Mouse (Mus musculus): Measurements from ENCODE around the gene Dnmt1. TPM values are rescaled to one million over a fixed set of nuclear protein-coding genes. Genes with fewer than 3 reads are reported as not detected.
A peak's percentile ranks its signal among the peaks of the same experiment; 100 is the strongest.

Dnmt1 gene
- polyA plus RNA-seq, 1 experiment from 2014 or later = 54.5 TPM

GRCm38 (mm10) chr9:20976961-20977689, 17.4 kb upstream of the Dnmt1 start:
- Histone ChIP-seq H3K27me3 (peaks cover 18% of the 10 kb centered on the region), H3K4me2 (peak overlapping the region; percentile 98), H3K27ac (replicated peaks) (peak overlapping the region; percentile 71), H3K4me3 (replicated peaks) (peak overlapping the region; percentile 75), H3K9me3 (replicated peaks) (no peaks in the 10 kb centered on the region), H3K4me1 (replicated peaks) (peaks cover 64% of the 10 kb centered on the region), H3K9ac (peak overlapping the region; percentile 71; the same call in 1 of the 2 replicates), H3K36me3 (replicated peaks) (no peaks in the 10 kb centered on the region)
- whole genome bisulfite sequencing (ENCODE audit: insufficient replicate concordance) = 5% methylated on average over 4 of the region's 4 CpGs
- no peak for ATAC-seq (ENCODE audit: insufficient read depth)

GRCm38 (mm10) chr9:20976216-20976960, 16.7 kb upstream of the Dnmt1 start, which contains the start of gene S1pr2:
TSS of gene S1pr2 (minus strand) at chr9:20976781.
- under 1% methylated on average over 47 of the region's 47 CpGs for WGBS (ENCODE audit: insufficient replicate concordance)
- H3K36me3 ChIP-seq (replicated peaks) = no peaks in the 10 kb centered on the region
- peaks cover 18% of the 10 kb centered on the region for H3K27me3 ChIP-seq
- H3K27ac ChIP-seq (replicated peaks) = peak within 1 kb of the TSS; percentile 71
- peak within 1 kb of the TSS; percentile 71 for H3K9ac ChIP-seq
- H3K4me1 ChIP-seq (replicated peaks) = peaks cover 64% of the 10 kb centered on the region
- H3K4me3 ChIP-seq (replicated peaks) = peak within 1 kb of the TSS; percentile 75
- H3K9me3 ChIP-seq (replicated peaks) = no peaks in the 10 kb centered on the region
- H3K4me2 ChIP-seq = peak within 1 kb of the TSS; percentile 98
- peak; percentile 62 for ATAC-seq (ENCODE audit: insufficient read depth)

- Histone ChIP-seq H3K4me2 (peak overlapping the region; percentile 98), H3K4me3 (replicated peaks) (peak overlapping the region; percentile 75), H3K27me3 (peaks cover 18% of the 10 kb centered on the region), H3K36me3 (replicated peaks) (no peaks in the 10 kb centered on the region), H3K4me1 (replicated peaks) (peaks cover 64% of the 10 kb centered on the region), H3K27ac (replicated peaks) (peak overlapping the region; percentile 71), H3K9ac (peak overlapping the region; percentile 71), H3K9me3 (replicated peaks) (no peaks in the 10 kb centered on the region)
- WGBS (ENCODE audit: insufficient replicate concordance) = 2% methylated on average over 45 of the region's 45 CpGs
- ATAC-seq (ENCODE audit: insufficient read depth) = no peak
Observed at GRCm38 (mm10) chr9:20975431-20976215, 15.9 kb upstream of the Dnmt1 start.

- Histone ChIP-seq H3K27ac (replicated peaks) (no peak overlapping the region; the same call in 1 of the 2 replicates), H3K4me2 (peak overlapping the region; percentile 10; the same call in 1 of the 2 replicates), H3K9ac (no peak overlapping the region), H3K36me3 (replicated peaks) (no peaks in the 10 kb centered on the region), H3K27me3 (peaks cover 18% of the 10 kb centered on the region), H3K4me3 (replicated peaks) (no peak overlapping the region), H3K4me1 (replicated peaks) (peaks cover 62% of the 10 kb centered on the region), H3K9me3 (replicated peaks) (no peaks in the 10 kb centered on the region)
- 31% methylated on average over 6 of the region's 6 CpGs for WGBS (ENCODE audit: insufficient replicate concordance)
- ATAC-seq (ENCODE audit: insufficient read depth) = no peak
Observed at GRCm38 (mm10) chr9:20973682-20974075, 14.0 kb upstream of the Dnmt1 start.

- peaks cover 4% of the 10 kb centered on the region for H3K36me3 ChIP-seq (replicated peaks)
- peaks cover 58% of the 10 kb centered on the region for H3K4me1 ChIP-seq (replicated peaks)
Observed at GRCm38 (mm10) chr9:20973001-20973681, 13.5 kb upstream of the Dnmt1 start.

GRCm38 (mm10) chr9:20972141-20972992, 12.7 kb upstream of the Dnmt1 start:
- no peak overlapping the region for H3K27ac ChIP-seq (replicated peaks)
- H3K9me3 ChIP-seq (replicated peaks) = no peaks in the 10 kb centered on the region
- peaks cover 12% of the 10 kb centered on the region for H3K36me3 ChIP-seq (replicated peaks)
- no peak overlapping the region for H3K4me3 ChIP-seq (replicated peaks)
- H3K27me3 ChIP-seq = peaks cover 18% of the 10 kb centered on the region
- H3K4me1 ChIP-seq (replicated peaks) = peaks cover 51% of the 10 kb centered on the region
- H3K4me2 ChIP-seq = no peak overlapping the region
- H3K9ac ChIP-seq = no peak overlapping the region
- WGBS (ENCODE audit: insufficient replicate concordance) = 68% methylated on average over 28 of the region's 28 CpGs
- ATAC-seq (ENCODE audit: insufficient read depth) = no peak

More at GRCm38 (mm10) chr9:20973001-20973681, 13.5 kb upstream of the Dnmt1 start:
- no peaks in the 10 kb centered on the region for H3K9me3 ChIP-seq (replicated peaks)
- H3K4me3 ChIP-seq (replicated peaks) = no peak overlapping the region
- ATAC-seq (ENCODE audit: insufficient read depth) = no peak
- whole genome bisulfite sequencing (ENCODE audit: insufficient replicate concordance) = 69% methylated on average over 4 of the region's 4 CpGs
- peaks cover 18% of the 10 kb centered on the region for H3K27me3 ChIP-seq
- H3K9ac ChIP-seq = no peak overlapping the region
- no peak overlapping the region; the same call in 1 of the 2 replicates for H3K27ac ChIP-seq (replicated peaks)
- peak overlapping the region; percentile 10; the same call in 1 of the 2 replicates for H3K4me2 ChIP-seq

- Histone ChIP-seq H3K9ac (no peak overlapping the region), H3K27me3 (peaks cover 18% of the 10 kb centered on the region), H3K27ac (replicated peaks) (no peak overlapping the region), H3K4me1 (replicated peaks) (peaks cover 49% of the 10 kb centered on the region), H3K4me2 (no peak overlapping the region), H3K9me3 (replicated peaks) (no peaks in the 10 kb centered on the region), H3K4me3 (replicated peaks) (no peak overlapping the region), H3K36me3 (replicated peaks) (peaks cover 17% of the 10 kb centered on the region)
- no peak for ATAC-seq (ENCODE audit: insufficient read depth)
- WGBS (ENCODE audit: insufficient replicate concordance) = 70% methylated on average over 7 of the region's 7 CpGs
Observed at GRCm38 (mm10) chr9:20971751-20972140, 12.1 kb upstream of the Dnmt1 start.

- H3K9me3 ChIP-seq (replicated peaks) = no peaks in the 10 kb centered on the region
- no peaks in the 10 kb centered on the region for H3K27me3 ChIP-seq
- no peak overlapping the region for H3K9ac ChIP-seq
- ATAC-seq (ENCODE audit: insufficient read depth) = no peak
- peaks cover 20% of the 10 kb centered on the region for H3K36me3 ChIP-seq (replicated peaks)
- no peak overlapping the region for H3K27ac ChIP-seq (replicated peaks)
- WGBS (ENCODE audit: insufficient replicate concordance) = 36% methylated on average over 5 of the region's 5 CpGs
- H3K4me1 ChIP-seq (replicated peaks) = peaks cover 34% of the 10 kb centered on the region
- no peak overlapping the region for H3K4me3 ChIP-seq (replicated peaks)
- no peak overlapping the region for H3K4me2 ChIP-seq
Observed at GRCm38 (mm10) chr9:20966747-20967146, 7.1 kb upstream of the Dnmt1 start.

GRCm38 (mm10) chr9:20966008-20966407, 6.3 kb upstream of the Dnmt1 start:
- H3K9me3 ChIP-seq (replicated peaks) = no peaks in the 10 kb centered on the region
- no peak for ATAC-seq (ENCODE audit: insufficient read depth)
- no peak overlapping the region for H3K9ac ChIP-seq
- H3K27me3 ChIP-seq = no peaks in the 10 kb centered on the region
- H3K4me1 ChIP-seq (replicated peaks) = peaks cover 34% of the 10 kb centered on the region
- no peak overlapping the region for H3K4me2 ChIP-seq
- 0 out of 2 replicates have a peak overlapping the region, but pooled peaks have one; percentile 19 for H3K27ac ChIP-seq (replicated peaks)
- H3K36me3 ChIP-seq (replicated peaks) = peaks cover 20% of the 10 kb centered on the region
- H3K4me3 ChIP-seq (replicated peaks) = no peak overlapping the region
- WGBS (ENCODE audit: insufficient replicate concordance) = 54% methylated on average over 3 of the region's 3 CpGs

GRCm38 (mm10) chr9:20965606-20966005, 5.9 kb upstream of the Dnmt1 start:
- 59% methylated on average over 4 of the region's 4 CpGs for WGBS (ENCODE audit: insufficient replicate concordance)
- H3K4me3 ChIP-seq (replicated peaks) = no peak overlapping the region
- peaks cover 20% of the 10 kb centered on the region for H3K36me3 ChIP-seq (replicated peaks)
- peaks cover 34% of the 10 kb centered on the region for H3K4me1 ChIP-seq (replicated peaks)
- H3K27ac ChIP-seq (replicated peaks) = 0 out of 2 replicates have a peak overlapping the region, but pooled peaks have one; percentile 19
- no peaks in the 10 kb centered on the region for H3K27me3 ChIP-seq
- ATAC-seq (ENCODE audit: insufficient read depth) = no peak
- no peak overlapping the region for H3K9ac ChIP-seq
- no peaks in the 10 kb centered on the region for H3K9me3 ChIP-seq (replicated peaks)
- no peak overlapping the region for H3K4me2 ChIP-seq

Data from liver, embryonic 15.5 days (tissue).